Mouse (Mus musculus): ENCODE data around the gene Fars2.
"Not testable (repeated sequence)": the region's sequence is repeated elsewhere in the genome, so short reads cannot be mapped to it uniquely, and the experiment has no call there.

Gene Fars2

DNA sequence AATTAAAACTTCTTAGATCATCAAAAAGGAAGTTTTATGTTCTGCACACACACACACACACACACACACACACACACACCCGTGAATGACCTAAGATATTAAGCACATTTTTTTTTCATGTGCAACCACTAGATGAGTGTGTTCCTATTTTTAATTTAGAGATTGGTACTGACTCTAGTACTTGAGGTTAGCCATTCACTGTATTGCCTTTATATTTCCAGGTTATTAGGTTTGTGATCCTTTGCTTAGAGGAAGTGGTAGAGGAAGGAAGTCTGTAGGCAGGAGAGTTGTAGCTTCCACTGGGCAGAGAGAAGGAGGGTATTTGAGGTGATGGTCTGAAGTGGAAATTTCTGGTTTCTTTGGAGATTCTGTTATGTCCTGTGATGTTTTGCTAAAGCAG, 28.4 kb downstream of the Fars2 start:
- DNase-seq = no peak

DNA sequence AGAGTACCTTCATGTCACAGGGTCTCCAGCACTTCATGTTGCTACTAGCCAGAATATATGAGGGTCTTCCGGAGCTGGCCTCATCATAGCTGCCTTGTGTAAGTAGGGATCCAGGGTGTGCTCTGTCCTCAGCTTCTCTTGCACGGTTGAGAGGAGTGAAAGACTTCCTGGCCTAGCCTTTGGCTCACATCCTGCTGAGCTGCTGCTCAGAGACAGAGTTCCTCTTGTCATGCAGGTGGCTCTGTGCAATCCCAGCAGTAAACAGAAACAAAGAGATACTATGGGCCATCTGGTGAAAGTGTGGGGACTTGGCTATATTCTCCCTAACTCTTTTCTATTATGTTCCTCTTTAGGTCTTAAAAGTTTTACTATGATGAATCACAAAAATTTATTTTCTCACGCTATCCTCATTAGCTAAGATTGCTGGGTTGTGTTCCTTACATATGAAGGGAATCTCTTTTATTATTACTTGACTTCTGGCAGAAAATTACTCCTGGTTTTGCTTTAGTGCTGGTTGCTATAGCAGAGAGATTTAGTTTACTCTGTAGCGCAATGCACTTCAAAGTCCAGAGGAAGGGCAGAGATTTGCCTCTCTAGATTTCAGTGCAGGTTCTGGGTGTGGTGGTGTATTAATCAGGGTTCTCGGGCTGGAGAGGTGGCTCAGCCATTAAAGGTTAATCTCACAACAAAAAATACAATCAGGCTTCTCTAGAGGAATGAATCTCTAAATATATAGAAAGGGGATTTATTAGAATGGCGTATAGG, 32.1 kb downstream of the Fars2 start:
- no peak for DNase-seq

DNA sequence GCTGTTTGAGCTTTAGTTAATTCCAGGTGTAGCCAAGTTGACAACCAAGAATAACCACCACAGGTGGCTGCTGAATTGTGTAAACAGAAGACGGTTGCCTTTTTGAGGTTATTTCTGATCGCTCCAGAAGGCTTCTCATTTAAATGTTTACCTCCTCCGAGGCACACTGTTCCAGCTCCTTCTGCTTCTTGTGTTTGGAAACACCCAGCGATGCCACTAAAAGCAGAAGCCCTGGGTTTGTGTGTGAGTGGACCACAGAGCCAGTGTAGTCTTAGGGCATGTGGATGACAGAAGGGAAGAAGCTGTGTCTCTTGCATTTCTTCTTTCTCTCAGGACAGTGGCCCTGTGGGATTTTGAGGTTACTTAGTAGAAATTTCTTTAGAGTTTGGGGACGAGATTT, 33.1 kb downstream of the Fars2 start:
- no peak for DNase-seq

DNA sequence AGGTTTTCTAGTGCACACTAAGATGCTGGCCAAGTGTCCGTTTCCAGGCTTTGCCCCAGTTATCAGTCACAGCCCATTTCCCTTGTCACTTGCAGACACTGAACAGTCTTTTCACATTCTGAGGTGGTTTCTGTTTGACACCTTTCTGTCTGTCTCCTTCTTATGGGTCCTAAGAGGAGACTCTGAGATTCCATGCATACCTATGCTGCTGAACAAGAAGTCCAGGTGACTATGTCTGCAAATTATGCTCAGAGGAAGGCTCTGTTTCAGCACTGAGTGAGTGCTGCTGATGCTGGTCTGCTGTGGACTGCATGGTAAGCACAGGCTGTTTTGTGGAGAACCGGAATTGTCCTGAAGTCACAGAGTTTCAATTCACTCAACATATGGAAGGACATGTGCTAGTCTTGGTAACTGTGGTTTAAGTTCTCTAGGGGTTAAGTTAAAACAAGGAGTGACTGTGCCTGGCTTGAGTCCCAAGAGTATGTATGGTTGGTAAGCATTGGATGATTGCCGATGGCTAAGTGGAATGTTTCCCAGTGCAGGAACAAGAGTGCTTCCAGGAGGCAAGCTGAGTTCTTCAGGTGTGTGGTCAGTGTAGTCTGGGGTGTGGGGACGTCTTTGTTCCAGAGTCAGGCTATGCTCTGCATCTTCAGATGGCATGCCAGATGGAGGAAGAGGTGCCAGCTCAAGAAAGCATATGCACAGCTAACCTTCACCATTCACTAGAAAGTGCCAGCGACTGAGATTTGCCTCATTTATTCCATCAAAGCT, 35.7 kb downstream of the Fars2 start:
- DNase-seq = no peak

DNA sequence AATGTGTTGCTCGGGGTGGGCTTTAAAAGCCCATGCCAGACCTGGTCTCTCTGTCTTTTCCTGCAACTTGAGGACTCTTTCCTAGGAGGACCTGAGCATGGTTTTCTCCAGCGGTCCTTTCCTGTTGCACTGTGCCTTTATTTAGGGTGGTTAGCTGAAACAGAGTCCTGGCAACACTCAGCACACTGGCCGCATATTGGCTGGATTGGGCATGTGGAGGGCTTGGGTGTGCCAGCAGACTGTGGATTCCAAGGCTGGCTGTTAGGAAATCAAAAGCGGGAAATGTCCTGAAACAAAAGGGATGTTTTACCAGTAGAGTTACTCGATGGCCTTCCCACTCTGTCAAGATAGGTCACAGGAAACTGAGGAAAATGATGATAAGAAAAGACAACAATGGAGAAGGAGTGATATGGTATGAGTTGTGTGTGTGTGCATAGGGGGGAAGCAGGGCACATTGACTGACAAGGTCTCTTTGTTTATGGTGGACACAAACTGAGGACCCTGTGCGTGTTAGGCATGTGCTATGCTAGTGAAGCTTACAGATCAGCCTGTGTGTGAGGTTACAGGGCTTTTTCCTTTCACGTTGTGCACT, 39.2 kb downstream of the Fars2 start:
- no peak for DNase-seq

DNA sequence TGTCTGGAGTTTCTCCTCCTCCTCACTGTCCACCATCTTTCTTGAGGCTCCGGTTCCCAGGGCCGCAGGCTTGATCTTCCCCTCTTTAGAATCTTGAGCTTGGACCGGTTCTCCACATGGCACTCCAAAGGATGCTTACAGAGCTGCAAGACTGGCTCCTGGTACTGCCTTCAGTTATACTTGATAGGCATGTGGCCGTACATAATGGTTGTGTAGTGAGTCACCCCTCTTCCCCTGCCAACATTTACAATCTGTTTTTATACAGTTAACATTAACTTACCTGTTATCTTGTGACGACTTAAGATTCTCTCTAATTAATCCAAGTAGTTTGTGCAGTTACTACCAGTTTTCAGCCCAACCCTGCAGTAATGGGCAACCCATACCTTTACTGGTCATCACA, 46.2 kb downstream of the Fars2 start:
- no peak for DNase-seq

DNA sequence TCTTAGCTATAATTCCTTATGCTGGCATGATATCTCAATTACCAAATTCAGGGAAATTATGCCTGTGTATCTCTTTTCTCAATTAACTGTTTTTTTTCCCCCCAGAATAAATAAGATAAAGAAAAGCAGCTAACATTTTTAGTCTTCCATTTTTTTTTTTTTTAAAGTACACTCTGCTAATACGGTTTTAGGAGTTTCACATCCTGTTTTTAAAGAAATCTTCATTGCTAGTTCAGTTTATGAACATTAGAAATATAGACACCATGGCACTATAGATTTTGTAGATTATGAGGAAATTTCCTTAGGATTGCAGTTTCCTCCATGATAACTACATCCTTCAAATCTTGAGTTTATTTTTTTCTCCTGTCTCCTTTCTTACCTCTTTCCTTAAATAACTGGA, 46.7 kb downstream of the Fars2 start:
- no peak for DNase-seq

DNA sequence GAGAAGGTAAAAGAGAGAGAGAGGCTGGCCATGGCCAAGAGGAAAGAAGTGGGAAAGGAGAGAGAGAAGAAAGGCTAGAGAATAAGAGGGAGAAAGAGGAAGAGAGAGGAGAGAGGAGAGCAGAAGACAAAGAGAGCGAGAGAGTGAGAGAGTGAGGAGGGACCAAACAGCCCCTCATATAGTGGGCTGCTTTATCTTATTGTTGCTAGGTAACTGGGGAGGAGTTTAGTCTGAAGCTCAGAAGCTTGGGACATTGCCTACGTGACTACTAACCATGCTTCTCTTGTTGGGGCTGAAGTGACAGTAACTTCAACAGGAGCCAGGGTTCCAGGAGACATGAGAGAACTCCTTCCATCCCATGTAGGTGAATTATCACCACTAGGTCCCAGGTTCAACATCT, 55.8 kb downstream of the Fars2 start:
- DNase-seq = not testable (repeated sequence)

DNA sequence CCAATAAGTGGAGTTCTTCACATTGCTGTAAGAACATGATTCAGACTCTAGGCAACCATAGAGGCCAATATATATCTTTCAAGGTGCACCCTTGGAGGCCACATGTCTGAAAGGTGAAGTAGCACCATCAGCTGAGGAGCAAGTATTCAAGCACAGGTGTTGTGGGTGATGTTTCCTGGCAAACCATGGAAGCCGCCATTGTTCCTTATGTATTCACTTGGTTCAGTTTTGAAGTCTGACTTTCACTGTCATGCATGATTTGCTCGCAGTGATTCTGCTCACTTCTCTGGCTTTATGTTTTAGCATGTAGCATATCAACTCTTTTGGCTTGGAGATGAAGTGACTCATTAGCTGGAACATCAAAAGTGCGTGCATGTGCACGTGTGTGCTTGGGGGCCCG, 56.9 kb downstream of the Fars2 start:
- DNase-seq = no peak

DNA sequence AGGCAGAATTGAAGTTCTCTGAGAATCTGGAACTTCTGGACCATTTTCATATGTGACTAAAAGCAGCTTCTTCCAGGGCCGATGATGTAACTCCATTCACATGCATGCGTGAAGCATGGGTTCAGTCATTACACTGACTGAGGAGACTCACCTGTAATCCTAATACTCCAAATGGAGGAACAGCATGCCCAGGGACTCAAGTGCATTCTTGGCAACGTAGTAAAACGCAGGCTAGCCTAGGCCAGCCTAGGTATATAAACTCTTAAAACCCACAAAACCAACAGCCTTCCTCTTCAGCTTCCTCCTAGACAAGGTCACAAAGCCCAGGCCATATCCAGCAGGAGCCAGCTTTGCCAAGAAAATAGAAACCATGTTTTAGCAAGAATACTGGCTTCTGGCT, 57.6 kb downstream of the Fars2 start:
- DNase-seq = no peak

DNA sequence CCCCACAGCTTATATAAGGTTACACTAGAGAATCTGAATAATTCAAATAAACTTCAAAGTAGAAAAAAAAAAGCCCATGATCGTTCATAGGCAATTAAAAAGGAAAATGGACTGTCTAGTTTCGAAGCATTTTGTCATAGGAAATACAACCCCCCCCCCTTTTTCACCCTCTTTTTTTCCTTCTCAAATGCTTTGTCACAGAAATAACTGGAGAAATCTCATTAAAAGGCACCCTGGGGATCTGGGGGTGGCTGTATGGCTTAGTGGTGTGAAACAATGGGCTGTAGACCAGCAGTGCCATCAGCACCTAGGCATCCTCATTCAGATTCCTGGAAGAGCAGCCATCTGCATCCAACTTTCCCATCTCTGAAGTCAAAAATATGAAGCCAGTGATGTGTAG, 64.0 kb downstream of the Fars2 start:
- no peak for DNase-seq

DNA sequence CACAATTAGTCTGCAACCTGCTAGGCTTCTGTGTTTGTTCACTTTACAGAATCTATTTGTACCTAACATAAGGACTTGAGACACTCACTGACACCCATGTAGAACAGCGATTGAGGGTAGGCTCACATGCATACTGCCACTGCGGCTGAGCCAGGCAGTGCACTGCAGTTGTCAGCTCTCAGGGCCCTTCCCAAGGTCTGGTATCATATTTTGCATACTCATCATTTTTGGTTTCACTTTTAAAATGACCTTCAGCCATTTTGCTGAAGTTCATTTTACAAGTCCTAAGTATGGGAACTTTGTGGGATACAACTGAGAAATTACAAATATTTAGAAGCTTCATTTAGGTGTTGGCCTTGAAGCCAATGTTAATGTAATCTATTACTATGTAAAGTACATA, 73.4 kb downstream of the Fars2 start:
- DNase-seq = no peak

DNA sequence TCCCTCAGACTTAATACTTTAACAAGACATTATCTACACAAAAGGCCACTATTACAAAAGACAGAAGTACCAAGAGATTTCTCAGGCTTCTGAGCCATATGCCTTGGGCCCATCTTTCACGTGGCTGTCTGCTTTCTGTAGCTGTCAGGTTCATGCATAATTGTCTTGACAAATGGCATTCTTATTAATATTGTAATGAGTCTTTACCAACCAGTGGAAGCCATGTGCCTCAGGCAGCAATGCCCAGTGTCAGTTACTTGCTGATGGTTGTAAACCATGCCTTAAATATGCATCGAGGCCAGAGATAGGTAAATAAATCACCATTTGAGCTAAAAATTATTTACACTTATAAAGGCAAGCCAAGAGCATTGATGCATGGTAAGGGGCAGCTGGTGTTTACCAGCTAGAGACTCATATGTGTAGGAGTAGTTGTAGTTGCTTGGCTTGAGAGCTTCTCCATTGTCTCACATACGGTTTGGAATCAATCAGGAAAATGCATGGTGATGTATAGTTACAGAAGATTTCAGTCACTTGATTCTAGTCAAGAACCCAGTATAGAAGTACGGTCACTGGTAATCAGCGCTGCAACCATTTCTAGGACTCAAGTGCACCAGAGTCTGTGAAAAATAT, 76.4 kb downstream of the Fars2 start:
- no peak for DNase-seq

DNA sequence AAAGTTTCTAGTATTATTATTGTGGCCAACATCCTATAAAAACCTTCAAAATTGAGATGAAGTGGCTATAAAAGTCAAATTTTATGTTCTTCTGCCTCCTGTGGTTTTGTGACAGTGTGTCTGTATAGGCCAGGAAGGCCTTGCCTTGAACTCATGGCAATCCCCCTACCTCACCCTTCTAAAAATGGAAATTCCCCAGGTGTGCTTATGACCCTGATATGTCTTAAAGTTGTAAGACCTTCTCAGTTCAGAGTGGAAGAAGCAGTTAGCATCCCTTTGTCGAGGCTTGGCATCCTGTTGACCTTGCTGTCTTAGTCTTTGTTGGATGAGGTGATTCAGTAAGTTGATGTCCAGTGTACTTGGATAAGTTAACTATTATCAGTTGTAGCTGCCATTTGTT, 82.1 kb downstream of the Fars2 start:
- no peak for DNase-seq

DNA sequence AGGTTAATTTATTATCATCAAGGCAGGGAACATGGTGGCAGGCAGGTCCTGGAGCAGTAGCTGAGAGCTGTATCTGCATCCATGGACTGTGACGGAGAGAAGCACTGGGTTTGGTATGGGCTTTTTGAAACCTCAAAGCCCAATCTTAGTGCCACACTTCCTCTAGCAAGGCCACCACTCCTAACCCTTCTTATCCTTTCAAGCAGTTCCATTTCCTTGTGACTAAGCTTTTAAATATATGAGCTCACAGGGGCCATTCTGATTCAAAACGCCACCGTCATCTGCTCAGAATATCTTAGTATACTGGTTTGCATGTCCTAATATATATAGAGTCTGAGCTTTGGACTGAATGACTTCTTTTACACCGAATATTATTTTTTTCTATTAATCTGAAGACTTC, 83.2 kb downstream of the Fars2 start:
- no peak for DNase-seq

DNA sequence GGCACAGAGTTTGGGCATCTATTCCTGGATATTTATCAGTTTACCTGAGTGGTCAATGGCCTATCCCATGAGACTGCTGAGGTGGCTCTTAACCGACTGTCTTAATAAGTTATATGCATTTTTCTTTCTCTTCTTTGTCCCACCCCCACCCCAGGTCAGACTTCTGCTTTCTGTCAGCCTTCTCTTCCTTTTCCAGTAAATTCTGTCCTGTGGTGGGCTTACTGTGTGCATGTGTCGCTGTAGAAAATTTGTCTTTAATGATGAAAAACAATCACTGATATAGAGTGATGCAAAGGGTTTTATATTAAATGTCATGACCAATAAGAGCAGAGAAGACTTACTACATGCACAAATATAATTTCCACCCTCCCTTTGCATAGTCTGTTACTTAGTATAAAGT, 85.3 kb downstream of the Fars2 start:
- DNase-seq = no peak

DNA sequence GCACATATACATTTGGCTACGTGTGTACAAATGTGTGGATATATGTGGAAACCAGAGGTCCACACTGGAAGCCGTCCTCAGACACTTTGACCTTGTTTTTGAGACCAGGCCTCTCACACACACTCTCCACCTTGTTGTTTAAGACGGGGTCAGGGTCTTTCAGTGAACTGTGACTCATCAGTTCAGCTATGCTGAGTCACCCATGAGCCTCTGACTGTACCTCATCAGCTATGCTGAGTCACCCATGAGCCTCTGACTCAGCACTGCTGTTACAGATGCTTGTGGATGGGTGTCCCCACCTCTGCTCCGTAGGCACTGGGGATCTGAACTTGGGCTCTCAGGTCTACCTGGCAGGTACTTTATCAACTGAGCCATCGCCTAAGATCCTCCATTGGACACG, 85.8 kb downstream of the Fars2 start:
- DNase-seq = no peak

DNA sequence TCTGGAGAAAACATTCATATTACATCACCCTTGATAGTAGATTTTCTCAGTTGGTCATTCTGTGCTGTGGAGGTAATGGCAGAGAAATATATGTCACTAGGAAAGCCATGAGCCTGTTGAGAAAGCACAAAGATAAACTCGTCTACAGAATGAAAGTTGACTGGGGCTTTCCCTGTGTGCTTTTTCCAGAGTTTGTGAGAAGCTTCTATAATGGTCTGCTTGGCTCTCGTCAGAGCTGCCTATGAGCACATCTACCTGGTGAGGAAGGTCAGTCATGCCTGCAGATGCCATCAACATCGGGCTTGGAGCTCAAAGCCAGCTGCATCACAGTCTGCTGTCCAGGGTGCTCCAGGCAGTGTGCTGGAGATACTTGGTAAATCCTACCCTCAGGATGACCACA, 87.1 kb downstream of the Fars2 start:
- DNase-seq = no peak

DNA sequence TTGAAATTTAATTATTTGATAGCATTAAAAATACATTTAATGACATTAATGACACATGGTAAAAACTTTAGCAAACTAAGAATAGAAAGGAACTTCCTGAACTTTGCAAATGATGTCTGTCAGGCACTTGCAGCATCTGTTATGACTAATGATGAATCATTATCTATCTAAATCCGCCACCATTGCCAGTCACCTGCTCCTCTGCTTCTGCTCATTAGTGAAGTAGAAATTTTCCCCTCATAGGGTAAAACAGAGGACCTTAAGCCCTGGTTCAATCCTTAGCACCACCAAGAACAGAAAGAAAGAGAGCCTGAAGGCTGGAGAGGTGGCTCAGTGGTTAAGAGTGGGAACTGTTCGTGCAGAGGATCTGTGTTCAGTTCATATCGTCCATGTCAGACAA, 93.8 kb downstream of the Fars2 start:
- no peak for DNase-seq

DNA sequence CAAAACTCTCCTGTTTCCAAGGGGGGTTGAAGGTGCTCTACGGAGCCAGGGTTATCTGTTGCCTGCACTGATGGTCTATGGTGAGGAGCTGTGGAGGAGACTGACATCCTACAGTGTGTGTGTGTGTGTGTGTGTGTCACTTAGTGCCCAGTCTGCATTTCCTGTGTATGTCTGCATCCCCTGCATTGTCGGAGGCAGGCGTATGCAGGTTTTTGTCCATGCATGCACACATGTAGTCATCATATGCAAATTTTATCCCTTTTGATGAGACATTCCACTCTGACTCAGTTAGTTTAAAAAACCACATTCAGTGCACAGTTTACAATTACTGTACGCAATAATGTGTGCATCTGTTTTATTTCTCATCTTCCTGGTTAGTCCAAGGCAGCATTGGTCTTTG, 96.8 kb downstream of the Fars2 start:
- DNase-seq = no peak

DNA sequence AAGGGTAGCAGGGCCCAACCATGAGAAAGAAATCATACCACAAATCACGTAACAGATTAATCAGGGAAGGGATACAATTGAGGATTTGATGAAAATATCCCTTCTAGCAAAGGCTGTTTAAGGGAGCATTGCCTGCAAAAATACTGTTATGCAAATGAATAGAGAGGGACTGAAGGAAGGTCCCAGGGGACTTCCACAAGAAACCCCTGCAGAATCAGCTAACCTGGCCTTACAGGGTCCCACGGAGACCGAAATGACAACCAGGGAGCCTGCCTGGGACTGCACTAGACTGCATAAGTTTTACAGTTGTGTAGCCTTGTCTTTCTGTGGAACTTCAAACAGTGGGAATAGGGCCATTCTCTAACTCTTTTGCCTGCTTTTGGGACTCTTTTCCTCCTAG, 98.8 kb downstream of the Fars2 start:
- DNase-seq = no peak

DNA sequence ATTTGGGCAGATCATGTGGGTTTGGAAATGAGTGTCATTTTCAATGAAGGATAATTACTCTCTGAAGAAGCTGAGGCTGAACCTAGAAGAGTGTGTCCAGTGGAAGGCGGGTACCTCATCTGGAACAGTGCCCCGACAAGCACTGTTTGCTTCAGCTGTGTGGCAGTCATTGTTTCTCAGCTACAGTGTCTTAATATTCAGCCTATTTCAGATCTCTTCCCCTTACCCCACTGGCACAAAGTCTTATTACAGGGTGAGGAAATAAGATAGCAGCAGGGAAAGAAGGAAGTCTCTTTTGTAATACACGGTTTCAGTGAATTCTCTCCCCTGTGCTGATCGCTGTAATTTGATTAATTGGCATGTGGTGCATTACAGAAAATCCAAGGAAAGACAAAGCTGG, 101.1 kb downstream of the Fars2 start:
- no peak for DNase-seq

DNA sequence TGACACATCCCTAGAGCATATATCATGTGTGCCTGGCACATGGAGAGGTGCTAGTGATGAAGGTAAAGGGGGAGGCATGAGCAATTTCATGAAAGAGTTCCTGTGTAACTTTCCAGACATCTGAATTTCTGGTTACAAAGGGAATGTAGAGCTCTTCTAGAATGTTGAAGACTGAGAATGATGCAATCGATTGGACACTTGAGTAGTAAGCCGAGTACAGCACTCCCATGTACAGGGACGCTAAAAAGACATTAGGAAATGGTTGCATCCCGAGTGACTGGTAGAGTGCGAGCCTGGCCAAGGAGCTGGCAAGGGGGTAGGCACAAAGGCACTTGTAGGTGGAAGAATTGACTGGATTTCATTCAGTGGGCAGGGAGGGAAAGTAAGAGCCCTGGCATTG, 102.3 kb downstream of the Fars2 start:
- DNase-seq = no peak

DNA sequence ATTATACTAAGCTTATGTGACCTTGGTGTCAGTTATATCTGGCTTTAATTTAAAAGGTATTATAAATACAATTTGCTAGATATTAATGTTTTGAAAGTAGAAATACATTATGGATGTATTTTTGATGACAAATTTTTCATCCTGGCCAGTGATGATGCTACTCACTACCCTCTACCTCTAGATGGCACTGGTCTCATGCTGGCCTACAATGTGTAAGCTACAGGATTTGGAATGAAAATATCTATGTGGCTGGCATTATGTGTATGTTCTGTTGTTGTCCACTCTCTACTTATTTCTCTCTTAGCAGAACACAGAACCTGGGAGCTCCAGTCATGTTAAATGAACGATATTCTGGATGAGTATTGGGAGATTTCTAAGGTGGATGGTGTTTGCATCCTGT, 104.7 kb downstream of the Fars2 start:
- DNase-seq = no peak
